Mouse (Mus musculus) left cerebral cortex, adult 9 months (tissue): Measurements from ENCODE around the gene S100a5.
A peak's percentile ranks its signal among the peaks of the same experiment; 100 is the strongest.

Source experiments
- DNase-seq, 2 experiments: peaks; one replicate each; pipeline ENCODE4 v3.0.0; 2022; ENCODE audit warnings: low spot score in 2 of 2

S100a5 gene

GRCm38 (mm10) chr3:90600458-90601195 is 7.7 kb upstream of the S100a5 start:
- no peak for DNase-seq

GRCm38 (mm10) chr3:90601486-90602110 is 6.7 kb upstream of the S100a5 start, which contains the start of gene Gm42674:
Gm42674 (plus strand) TSS chr3:90601904.
- DNase-seq: no peak

GRCm38 (mm10) chr3:90603623-90604022 is 4.7 kb upstream of the S100a5 start, which contains the start of gene S100a4:
S100a4 (plus strand) TSS chr3:90603771.
- no peak for DNase-seq

GRCm38 (mm10) chr3:90604416-90604815 is 3.9 kb upstream of the S100a5 start:
- DNase-seq: peak in 1 of 2 experiments; percentile 77

GRCm38 (mm10) chr3:90605049-90605448 is 3.3 kb upstream of the S100a5 start:
- DNase-seq: no peak

- no peak for DNase-seq
Measured at GRCm38 (mm10) chr3:90605736-90606135, 2.6 kb upstream of the S100a5 start.

- DNase-seq: no peak
Measured at GRCm38 (mm10) chr3:90606185-90606584, 2.1 kb upstream of the S100a5 start.

GRCm38 (mm10) chr3:90607361-90607760 is 962 bp upstream of the S100a5 start:
- no peak for DNase-seq

GRCm38 (mm10) chr3:90609102-90609501 is 779 bp downstream of the S100a5 start:
- no peak for DNase-seq

- DNase-seq: no peak
Measured at GRCm38 (mm10) chr3:90611494-90611893, 3.2 kb downstream of the S100a5 start.

- DNase-seq: no peak
Measured at GRCm38 (mm10) chr3:90612061-90612460, 3.7 kb downstream of the S100a5 start.

- peak in 1 of 2 experiments; percentile 47 for DNase-seq
Measured at GRCm38 (mm10) chr3:90612728-90613291, 4.5 kb downstream of the S100a5 start, which contains the start of gene S100a6. S100a6 (plus strand) TSS chr3:90612882.

GRCm38 (mm10) chr3:90613461-90614147 is 5.3 kb downstream of the S100a5 start:
- DNase-seq: no peak

- DNase-seq: no peak
Measured at GRCm38 (mm10) chr3:90614148-90614530, 5.8 kb downstream of the S100a5 start.

- DNase-seq: no peak
Measured at GRCm38 (mm10) chr3:90614611-90615251, 6.4 kb downstream of the S100a5 start.

- DNase-seq: peak; percentile 45 to 83
Measured at GRCm38 (mm10) chr3:90615415-90615814, 7.1 kb downstream of the S100a5 start.

- no peak for DNase-seq
Measured at GRCm38 (mm10) chr3:90615911-90616310, 7.6 kb downstream of the S100a5 start.

- DNase-seq: no peak
Measured at GRCm38 (mm10) chr3:90617586-90617985, 9.3 kb downstream of the S100a5 start.

- DNase-seq: no peak
Measured at GRCm38 (mm10) chr3:90621552-90621951, 13.2 kb downstream of the S100a5 start.

- peak in 1 of 2 experiments; percentile 44 for DNase-seq
Measured at GRCm38 (mm10) chr3:90623435-90624071, 15.2 kb downstream of the S100a5 start.

GRCm38 (mm10) chr3:90625496-90625895 is 17.2 kb downstream of the S100a5 start:
- DNase-seq: no peak
